Mouse (Mus musculus) liver, adult (tissue): ENCODE measurements at regions not wholly inside any gene's neighbourhood (a gene's known extent, or its start where the extent isn't known, plus 50 kb on each side); places are given as distances from the start of the nearest gene placed in this dataset.

Experiments used
- GATA4 ChIP-seq: IDR thresholded peaks from 2 replicates; pipeline ENCODE4 v1.6.1; 2014; ENCODE audit warnings: mild to moderate bottlenecking, low read length; ENCODE audit not compliant: insufficient replicate concordance

- no peak for TF ChIP-seq GATA4
Measured at GRCm38 (mm10) chr2:18617520-18617919, 54.7 kb upstream of the Commd3 start.

- TF ChIP-seq GATA4 = no peak
Measured at GRCm38 (mm10) chr2:18609868-18610185, 62.4 kb upstream of the Commd3 start.

- no peak for TF ChIP-seq GATA4
Measured at GRCm38 (mm10) chr2:18609075-18609867, 62.9 kb upstream of the Commd3 start.

GRCm38 (mm10) chr2:18608260-18609074, 63.7 kb upstream of the Commd3 start:
- no peak for TF ChIP-seq GATA4

- no peak for TF ChIP-seq GATA4
Measured at GRCm38 (mm10) chr2:18607586-18608259, 64.5 kb upstream of the Commd3 start.

GRCm38 (mm10) chr2:18607088-18607487, 65.1 kb upstream of the Commd3 start:
- no peak for TF ChIP-seq GATA4

GRCm38 (mm10) chr2:18592221-18592620, 80.0 kb upstream of the Commd3 start:
- TF ChIP-seq GATA4 = no peak

- no peak for TF ChIP-seq GATA4
Measured at GRCm38 (mm10) chr2:18588232-18588631, 84.0 kb upstream of the Commd3 start.

GRCm38 (mm10) chr2:18587746-18588231, 84.4 kb upstream of the Commd3 start:
- TF ChIP-seq GATA4 = no peak

- TF ChIP-seq GATA4 = no peak
Measured at GRCm38 (mm10) chr2:18586925-18587724, 85.1 kb upstream of the Commd3 start.

GRCm38 (mm10) chr2:18585564-18586336, 86.4 kb upstream of the Commd3 start:
- TF ChIP-seq GATA4 = no peak

- TF ChIP-seq GATA4 = no peak
Measured at GRCm38 (mm10) chr2:18558133-18558532, 114.1 kb upstream of the Commd3 start.

GRCm38 (mm10) chr2:18547964-18548643, 124.1 kb upstream of the Commd3 start:
- no peak for TF ChIP-seq GATA4

GRCm38 (mm10) chr2:18524387-18524786, 131.8 kb upstream of the Dnajc1 start:
- TF ChIP-seq GATA4 = no peak
